Mouse (Mus musculus): Measurements from ENCODE around the gene Tcf7.

DNA sequence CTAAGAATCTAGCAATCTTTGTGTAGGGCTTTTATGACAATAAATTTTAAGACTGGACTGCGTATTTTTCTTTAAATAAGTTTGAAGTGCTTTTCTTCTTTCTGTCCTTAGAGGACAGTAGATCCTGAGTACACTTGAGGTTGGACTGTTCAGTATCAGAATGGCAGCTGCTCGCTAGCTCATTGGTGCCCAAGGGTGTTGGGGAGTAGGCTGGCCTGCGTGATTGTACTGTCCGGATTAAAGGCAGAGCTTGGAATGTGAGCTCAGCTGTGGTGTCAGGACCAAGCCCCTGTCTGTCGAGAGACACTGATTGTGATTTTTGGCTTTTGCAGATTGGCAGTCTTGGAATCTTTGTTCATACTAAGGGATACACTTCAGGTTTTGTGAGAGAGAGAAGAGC lies 31.0 kb downstream of the Tcf7 start:
- no peak for TF ChIP-seq EP300 (IDR thresholded peaks at IDR 0.05; ENCODE audit: low read depth)
- TF ChIP-seq CTCF (IDR thresholded peaks at IDR 0.05; ENCODE audit: low read depth) = no peak

Data from liver, embryonic 14.5 days (tissue).